Mouse (Mus musculus): ENCODE measurements around the gene Vav1.

- TF ChIP-seq EP300 (optimal IDR thresholded peaks at IDR 0.05) = no peak
- TF ChIP-seq CTCF (IDR thresholded peaks at IDR 0.05; ENCODE audit: low read depth) = no peak
Observed at GRCm38 (mm10) chr17:57229851-57230727, 48.8 kb upstream of the Vav1 start.
